Mouse (Mus musculus): ENCODE results near the gene Tmem44.
"Not testable (repeated sequence)": the region's sequence is repeated elsewhere in the genome, so short reads cannot be mapped to it uniquely, and the experiment has no call there.

The Tmem44 gene

GRCm38 (mm10) chr16:30499126-30499857 is 51.4 kb downstream of the Tmem44 start:
- no peak for DNase-seq (ENCODE audit: low read depth, low spot score)

- DNase-seq (ENCODE audit: low read depth, low spot score) = no peak
These were observed 53.3 kb downstream of the Tmem44 start for GRCm38 (mm10) chr16:30497307-30497706.

GRCm38 (mm10) chr16:30494883-30495282 is 55.8 kb downstream of the Tmem44 start:
- DNase-seq (ENCODE audit: low read depth, low spot score) = no peak

GRCm38 (mm10) chr16:30491742-30492141 is 58.9 kb downstream of the Tmem44 start:
- no peak for DNase-seq (ENCODE audit: low read depth, low spot score)

- no peak for DNase-seq (ENCODE audit: low read depth, low spot score)
These were observed 59.9 kb downstream of the Tmem44 start for GRCm38 (mm10) chr16:30490791-30491190.

GRCm38 (mm10) chr16:30490316-30490715 is 60.3 kb downstream of the Tmem44 start:
- no peak for DNase-seq (ENCODE audit: low read depth, low spot score)

- no peak for DNase-seq (ENCODE audit: low read depth, low spot score)
These were observed 61.0 kb downstream of the Tmem44 start for GRCm38 (mm10) chr16:30489662-30490061.

GRCm38 (mm10) chr16:30486498-30486897 is 64.1 kb downstream of the Tmem44 start:
- no peak for DNase-seq (ENCODE audit: low read depth, low spot score)

- no peak for DNase-seq (ENCODE audit: low read depth, low spot score)
These were observed 72.9 kb downstream of the Tmem44 start for GRCm38 (mm10) chr16:30477791-30478190.

- DNase-seq (ENCODE audit: low read depth, low spot score) = no peak
These were observed 73.6 kb downstream of the Tmem44 start for GRCm38 (mm10) chr16:30477006-30477405.

- DNase-seq (ENCODE audit: low read depth, low spot score) = no peak
These were observed 74.8 kb downstream of the Tmem44 start for GRCm38 (mm10) chr16:30475633-30476461.

- DNase-seq (ENCODE audit: low read depth, low spot score) = no peak
These were observed 78.2 kb downstream of the Tmem44 start for GRCm38 (mm10) chr16:30472447-30472846.

GRCm38 (mm10) chr16:30471912-30472311 is 78.7 kb downstream of the Tmem44 start:
- DNase-seq (ENCODE audit: low read depth, low spot score) = no peak

GRCm38 (mm10) chr16:30468944-30469343 is 81.7 kb downstream of the Tmem44 start:
- no peak for DNase-seq (ENCODE audit: low read depth, low spot score)

- DNase-seq (ENCODE audit: low read depth, low spot score) = no peak
These were observed 84.9 kb downstream of the Tmem44 start for GRCm38 (mm10) chr16:30465680-30466298.

- DNase-seq (ENCODE audit: low read depth, low spot score) = not testable (repeated sequence)
These were observed 85.9 kb downstream of the Tmem44 start for GRCm38 (mm10) chr16:30464742-30465141.
